Mouse (Mus musculus) mesoderm, embryonic 11.5 days (tissue): ENCODE measurements around the gene Lrtm2.
"Not testable (repeated sequence)": the region's sequence is repeated elsewhere in the genome, so short reads cannot be mapped to it uniquely, and the experiment has no call there.

Experiments used
- DNase-seq: peaks from one replicate; pipeline ENCODE4 v3.0.0-alpha.2; 2012; ENCODE audit warnings: low read depth, low spot score

Lrtm2 gene

GRCm38 (mm10) chr6:119330506-119330905, at the start of gene Lrtm2:
Lrtm2 (minus strand) TSS chr6:119330766.
- peak; percentile 43 for DNase-seq

DNA sequence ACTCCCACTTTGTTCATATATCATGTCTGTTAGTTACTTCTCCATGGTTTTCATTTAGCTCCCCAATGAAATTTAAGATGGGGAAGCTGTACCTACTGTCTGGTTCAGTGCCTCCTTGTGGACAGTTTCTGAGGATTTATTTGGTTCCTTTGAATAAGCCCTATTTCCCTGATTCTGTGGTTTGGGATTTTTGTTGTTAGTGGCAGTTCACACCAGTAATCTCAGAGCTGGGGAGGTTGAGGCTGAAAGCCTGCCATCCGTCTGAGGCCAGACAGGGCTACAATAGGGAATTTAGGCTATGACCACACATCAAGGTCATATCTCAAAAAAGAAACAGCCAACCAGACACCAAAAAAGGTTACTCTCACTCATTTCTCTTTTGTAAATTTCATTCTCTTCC, 48.1 kb upstream of the Lrtm2 start:
- DNase-seq, result no peak

DNA sequence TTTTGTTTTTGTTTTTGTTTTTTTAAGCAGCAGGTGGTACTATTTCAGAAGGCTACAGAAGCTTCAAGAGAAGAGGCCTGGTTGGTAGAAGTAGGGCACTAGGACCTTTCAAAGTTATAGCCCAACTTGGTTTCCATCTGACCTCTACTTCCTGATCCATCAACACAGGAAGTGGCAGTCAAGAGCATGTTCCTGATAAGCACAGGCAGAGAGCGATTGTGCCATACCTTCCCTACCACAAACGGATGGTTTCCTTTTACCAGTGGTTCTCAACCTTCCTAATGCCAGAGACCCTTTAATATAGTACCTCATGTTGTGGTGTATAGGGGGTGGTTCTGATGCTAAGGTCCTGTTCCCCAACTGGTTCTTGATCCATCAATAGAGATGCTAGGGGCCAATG, 47.0 kb upstream of the Lrtm2 start:
- peak; percentile 6 for DNase-seq

GRCm38 (mm10) chr6:119375035-119375434, 44.5 kb upstream of the Lrtm2 start:
- no peak for DNase-seq

- no peak for DNase-seq
These were observed 42.6 kb upstream of the Lrtm2 start for GRCm38 (mm10) chr6:119373000-119373705.

GRCm38 (mm10) chr6:119372237-119372636, 41.7 kb upstream of the Lrtm2 start:
- no peak for DNase-seq

GRCm38 (mm10) chr6:119371624-119372023, 41.1 kb upstream of the Lrtm2 start:
- no peak for DNase-seq

DNA sequence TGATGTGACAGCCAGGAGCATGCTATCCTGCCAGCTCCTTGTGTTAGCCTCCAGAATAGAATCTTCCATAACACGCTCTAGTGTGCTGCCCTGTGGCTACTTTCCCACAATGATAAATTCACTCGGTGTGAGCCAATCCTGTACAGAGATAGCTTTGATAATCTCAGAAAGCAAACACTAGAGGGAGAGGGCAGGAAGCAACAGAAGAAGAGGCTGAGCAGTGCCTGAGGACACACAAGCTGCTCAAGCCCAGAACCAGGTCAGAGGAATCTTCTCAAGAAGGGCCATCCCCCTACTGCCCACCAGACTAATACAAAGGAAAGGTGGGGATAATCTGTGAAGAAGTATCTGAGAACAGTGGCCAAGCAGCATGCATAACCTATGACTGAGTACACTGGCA, 36.8 kb upstream of the Lrtm2 start:
- DNase-seq, result no peak

GRCm38 (mm10) chr6:119366800-119367199, 36.2 kb upstream of the Lrtm2 start:
- not testable (repeated sequence) for DNase-seq

GRCm38 (mm10) chr6:119363593-119363992, 33.0 kb upstream of the Lrtm2 start:
- DNase-seq, result no peak

DNA sequence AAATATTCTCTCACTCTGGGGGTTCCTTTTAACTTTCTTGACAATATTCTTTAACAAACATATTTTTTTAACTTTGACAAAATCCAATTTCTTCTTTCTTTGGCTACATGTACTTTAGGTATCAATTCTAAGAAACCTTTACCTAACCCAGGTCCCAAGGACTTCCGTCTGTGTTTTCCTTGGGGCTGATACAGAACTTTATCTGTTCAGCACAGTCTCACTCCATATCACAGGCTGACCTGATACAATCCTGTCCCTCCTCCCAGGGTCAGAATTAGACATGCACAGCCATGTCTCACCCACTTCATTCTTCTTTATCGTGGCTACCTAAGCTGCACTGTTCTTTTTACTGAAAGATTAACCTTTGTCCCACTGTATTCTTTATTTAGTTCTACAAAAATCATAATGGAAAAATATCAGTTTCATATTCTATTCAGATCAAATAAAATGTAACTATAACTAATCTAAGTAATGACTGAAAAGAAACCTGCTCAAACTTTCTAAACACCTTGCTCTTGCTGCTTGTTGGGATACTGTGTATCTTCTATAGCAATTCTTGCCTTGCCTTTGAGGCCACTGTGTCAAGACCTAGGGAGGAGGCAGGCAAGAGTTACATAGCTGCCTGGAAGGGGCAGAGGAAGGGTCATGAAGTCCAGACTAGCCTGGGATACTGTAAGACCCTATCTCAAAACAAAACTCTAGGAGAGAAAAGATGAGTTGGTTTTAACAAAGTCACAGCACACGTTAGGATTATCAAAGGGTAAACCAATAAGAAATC, 30.5 kb upstream of the Lrtm2 start:
- no peak for DNase-seq

GRCm38 (mm10) chr6:119360250-119360649, 29.7 kb upstream of the Lrtm2 start:
- not testable (repeated sequence) for DNase-seq

GRCm38 (mm10) chr6:119358020-119358571, 27.5 kb upstream of the Lrtm2 start:
- no peak for DNase-seq

DNA sequence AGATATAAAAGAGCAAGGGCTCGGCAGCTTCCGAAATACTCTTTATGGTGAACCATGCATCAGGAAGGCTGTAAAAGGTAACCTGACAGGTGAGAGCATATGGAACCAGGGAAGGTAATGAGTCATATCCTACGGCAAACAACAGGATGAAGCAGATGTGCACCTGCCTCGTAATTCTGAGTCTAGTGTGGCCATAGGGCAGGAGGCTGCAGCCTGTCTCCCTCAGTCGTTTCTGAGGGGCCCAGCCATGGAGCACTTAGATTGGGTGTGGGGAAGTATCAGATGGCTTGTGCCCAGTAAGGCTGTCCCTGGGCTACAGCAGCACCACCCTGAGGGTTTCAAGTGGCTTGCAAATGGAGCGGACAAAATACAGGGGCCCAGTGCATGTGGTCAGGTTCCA, 21.9 kb upstream of the Lrtm2 start:
- DNase-seq, result no peak

- no peak for DNase-seq
These were observed 21.1 kb upstream of the Lrtm2 start for GRCm38 (mm10) chr6:119351656-119352055.

DNA sequence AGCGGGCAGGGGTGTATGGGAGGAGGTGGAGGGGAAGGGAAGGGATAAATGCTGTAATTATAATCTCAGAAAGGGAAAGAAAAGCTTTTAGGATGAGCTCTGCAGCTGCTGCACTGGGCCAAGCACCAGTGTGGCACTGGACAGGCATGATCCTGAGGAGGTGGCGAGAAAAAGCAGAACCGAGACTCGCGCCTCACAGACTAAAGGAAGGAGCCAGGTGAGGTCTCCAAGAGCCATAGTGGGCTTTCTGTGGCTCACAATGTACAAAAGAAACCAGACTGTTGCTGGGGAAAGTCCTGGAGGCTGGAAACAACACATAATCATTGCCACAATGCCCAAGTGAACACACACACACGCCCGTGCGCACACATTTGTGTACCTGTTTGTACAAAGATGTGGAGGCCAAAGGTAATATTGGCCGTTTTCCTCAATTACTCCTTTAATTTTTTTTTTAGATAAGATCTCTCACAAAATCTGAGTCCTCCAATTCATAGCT, 20.2 kb upstream of the Lrtm2 start:
- DNase-seq, result no peak

GRCm38 (mm10) chr6:119348234-119348633, 17.7 kb upstream of the Lrtm2 start:
- DNase-seq, result peak; percentile 85

- no peak for DNase-seq
These were observed 17.2 kb upstream of the Lrtm2 start for GRCm38 (mm10) chr6:119347813-119348212.

DNA sequence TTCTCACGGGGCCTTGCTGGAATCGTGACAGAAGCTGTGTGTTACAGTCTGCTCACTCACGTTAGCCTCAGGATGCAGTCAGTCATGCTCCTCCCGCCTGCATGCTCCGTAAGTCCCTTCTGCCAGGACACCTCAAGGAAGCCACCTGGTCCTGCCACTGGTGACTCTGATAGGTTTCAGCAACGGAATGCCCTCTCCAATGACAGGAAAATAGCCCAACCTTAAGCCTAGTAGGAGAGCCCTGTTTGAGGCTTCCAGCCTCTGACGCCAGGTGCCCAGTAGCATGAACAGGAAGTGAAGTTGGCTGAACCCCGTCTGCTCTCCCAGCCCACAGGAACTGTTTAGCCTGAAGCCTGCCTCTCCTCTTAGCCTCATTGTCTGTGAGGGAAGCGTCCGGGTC, 15.7 kb upstream of the Lrtm2 start:
- DNase-seq, result no peak

DNA sequence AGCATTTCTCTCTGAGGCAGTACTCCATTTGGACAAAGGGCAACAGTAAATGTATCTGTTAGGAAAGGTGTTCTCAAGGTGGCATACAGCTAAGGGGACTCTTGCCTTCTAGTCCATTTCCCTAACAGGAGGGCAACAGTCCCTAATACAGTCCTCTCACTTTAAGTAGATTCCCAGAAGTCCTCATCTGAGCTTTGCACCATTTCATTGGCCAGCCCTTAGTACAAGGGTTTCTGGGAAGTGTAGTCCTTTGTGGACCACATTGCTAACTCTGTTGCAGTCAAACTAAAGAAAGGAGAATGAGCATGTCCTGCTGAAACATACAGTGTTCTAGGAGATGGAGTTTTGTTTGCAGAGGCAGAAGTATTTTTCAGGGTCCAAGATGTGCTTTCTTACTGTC, 10.8 kb upstream of the Lrtm2 start:
- DNase-seq, result no peak

- no peak for DNase-seq
These were observed 7.8 kb upstream of the Lrtm2 start for GRCm38 (mm10) chr6:119338121-119338912.

DNA sequence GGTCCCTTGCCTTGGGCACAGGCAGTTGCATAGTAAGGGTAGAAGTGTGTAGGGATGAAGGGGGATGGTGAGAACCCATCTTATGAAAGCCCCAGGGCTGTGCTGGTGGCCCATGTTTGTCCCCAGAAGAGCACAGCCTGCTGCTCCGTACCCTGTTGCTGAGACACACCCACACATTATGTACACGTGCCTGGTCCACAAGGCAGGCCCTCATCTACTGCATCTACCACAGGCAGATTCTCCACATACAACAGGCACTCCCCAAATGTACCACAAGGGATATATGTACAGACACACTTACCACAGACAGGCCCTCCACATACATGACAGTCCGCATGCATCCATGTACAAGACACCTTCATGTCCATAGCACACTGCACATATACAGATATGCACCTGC, 6.7 kb upstream of the Lrtm2 start:
- no peak for DNase-seq
